Mouse (Mus musculus) hindbrain, postnatal 0 days (tissue): ENCODE data around the gene Rgp1. TPM values are rescaled to one million over a fixed set of nuclear protein-coding genes. Genes with fewer than 3 reads are reported as not detected.

Experiments
- ATAC-seq: fragments of 200-750 bp; cut with Nextera tagmentation; 2 replicates; pipeline ENCODE4 v1.8.0; 2017; ENCODE audit warnings: mild to moderate bottlenecking, moderate TSS enrichment, moderate library complexity
- DNase-seq: peaks from one replicate; pipeline ENCODE4 v3.0.0-alpha.2; 2015; ENCODE audit warnings: low spot score
- H3K27ac ChIP-seq: fragments of 300-500 bp; sonication (generic); 2 replicates; pipeline ENCODE4 v1.5.1; 2014; ENCODE audit warnings: mild to moderate bottlenecking
- H3K27me3 ChIP-seq: fragments of 300-500 bp; sonication (generic); 2 replicates; pipeline ENCODE4 v1.6.1; 2014; ENCODE audit warnings: low read length, mixed read lengths; ENCODE audit not compliant: insufficient read depth
- H3K36me3 ChIP-seq: fragments of 300-500 bp; sonication (generic); 2 replicates; pipeline ENCODE4 v1.6.1; 2014; ENCODE audit warnings: low read length, mixed read lengths; ENCODE audit not compliant: insufficient read depth
- H3K4me1 ChIP-seq: fragments of 300-500 bp; sonication (generic); 2 replicates; pipeline ENCODE4 v1.6.1; 2014; ENCODE audit warnings: antibody characterized with exemption, low read length, mixed read lengths; ENCODE audit not compliant: insufficient read depth
- H3K4me2 ChIP-seq: fragments of 300-500 bp; sonication (generic); 2 replicates; pipeline ENCODE4 v1.6.1; 2014; ENCODE audit warnings: low read depth, mild to moderate bottlenecking, low read length, moderate library complexity, mixed read lengths
- H3K4me3 ChIP-seq: fragments of 300-500 bp; sonication (generic); 2 replicates; pipeline ENCODE4 v1.5.1; 2014; ENCODE audit warnings: low read length
- H3K9ac ChIP-seq: fragments of 300-500 bp; sonication (generic); replicated peaks from 2 replicates; pipeline ENCODE4 v1.6.1; 2014; ENCODE audit warnings: mild to moderate bottlenecking, low read length, moderate library complexity, mixed read lengths
- H3K9me3 ChIP-seq: fragments of 300-500 bp; sonication (generic); 2 replicates; pipeline ENCODE4 v1.6.1; 2016; ENCODE audit warnings: low read length, mixed read lengths
- CTCF ChIP-seq: IDR thresholded peaks from 2 replicates; pipeline ENCODE4 v1.5.1; 2016; ENCODE audit warnings: antibody characterized with exemption, control low read depth, low read depth
- WGBS: fragments of 180-500 bp; shearing (Covaris S2); extraction: QIAGEN DNeasy Blood & Tissue Kit; methylation state at CpG from one replicate; pipeline ENCODE4 v1.1.7; 2014; 5-methylcytosine and 5-hydroxymethylcytosine counted together
- polyA plus RNA-seq: library from polyadenylated mRNA; unstranded; fragments of >200 nt; fragmentation: Nextera tagmentation; extraction: Ambion mirVana; gene quantifications from 2 replicates; pipeline ENCODE4 v1.2.1, GENCODE M21; 2015
- total RNA-seq: library from RNA; depleted of rRNA; stranded (reverse); fragments of >200 nt; gene quantifications from 2 replicates; pipeline ENCODE4 v1.2.3, GENCODE M21; 2014

Gene Rgp1
- total and polyA plus RNA-seq, 2 experiments from 2014 or later = 13.5 to 31.2 TPM

- H3K4me2 ChIP-seq = no peak overlapping the region
- WGBS = 91% methylated on average over 5 of the region's 5 CpGs
Observed at GRCm38 (mm10) chr4:43582241-43582640, 3.7 kb downstream of the Rgp1 start.

DNA sequence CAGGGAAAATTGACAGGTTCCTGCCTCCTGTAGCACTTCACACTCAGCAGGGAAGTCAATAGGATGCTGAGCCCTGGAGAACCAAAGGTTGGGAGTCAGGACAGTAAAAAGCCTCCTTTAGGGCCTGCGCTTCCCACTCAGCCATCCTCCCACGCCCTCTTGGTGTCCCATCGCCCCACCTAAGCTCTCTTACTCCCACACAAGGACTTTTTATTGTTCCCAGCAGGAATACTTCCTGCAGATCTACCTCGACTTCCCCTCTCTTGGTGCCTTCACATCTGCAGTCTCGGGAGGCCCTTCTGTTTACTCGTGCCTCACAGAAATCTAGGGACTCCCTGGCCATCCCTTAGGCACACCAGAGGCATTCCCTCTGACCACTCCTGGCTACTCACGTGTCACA lies 4.9 kb downstream of the Rgp1 start:
- no peak for TF ChIP-seq CTCF
- WGBS = 79% methylated on average over 7 of the region's 7 CpGs

More at GRCm38 (mm10) chr4:43582241-43582640, 3.7 kb downstream of the Rgp1 start:
- ATAC-seq = no peak
- H3K36me3 ChIP-seq = peaks cover 44% of the 10 kb centered on the region
- no peaks in the 10 kb centered on the region for H3K27me3 ChIP-seq
- H3K9me3 ChIP-seq = no peaks in the 10 kb centered on the region
- no peak overlapping the region for H3K4me3 ChIP-seq
- peaks cover 4% of the 10 kb centered on the region for H3K4me1 ChIP-seq
- DNase-seq = no peak
- H3K9ac ChIP-seq = no peak overlapping the region
- no peak overlapping the region for H3K27ac ChIP-seq
- TF ChIP-seq CTCF = no peak

GRCm38 (mm10) chr4:43584444-43585416 lies 6.2 kb downstream of the Rgp1 start, which contains the start of gene Msmp:
Msmp (minus strand) TSS chr4:43584494.
- H3K36me3 ChIP-seq = peaks cover 44% of the 10 kb centered on the region
- no peak within 1 kb of the TSS for H3K4me3 ChIP-seq
- H3K9me3 ChIP-seq = no peaks in the 10 kb centered on the region
- 66% methylated on average over 12 of the region's 12 CpGs for WGBS
- no peak for TF ChIP-seq CTCF
- peaks cover 2% of the 10 kb centered on the region for H3K4me1 ChIP-seq
- H3K9ac ChIP-seq = no peak within 1 kb of the TSS
- no peak within 1 kb of the TSS for H3K27ac ChIP-seq
- ATAC-seq (no peak), DNase-seq (no peak)
- H3K4me2 ChIP-seq = no peak within 1 kb of the TSS
- no peaks in the 10 kb centered on the region for H3K27me3 ChIP-seq

More for the DNA sequence above, 4.9 kb downstream of the Rgp1 start:
- Histone ChIP-seq H3K36me3 (peaks cover 44% of the 10 kb centered on the region), H3K4me2 (no peak overlapping the region), H3K4me1 (peaks cover 4% of the 10 kb centered on the region), H3K27ac (no peak overlapping the region), H3K9me3 (no peaks in the 10 kb centered on the region), H3K4me3 (no peak overlapping the region), H3K9ac (no peak overlapping the region), H3K27me3 (no peaks in the 10 kb centered on the region)
- no peak for ATAC-seq
- no peak for DNase-seq

GRCm38 (mm10) chr4:43585682-43586081 lies 7.2 kb downstream of the Rgp1 start:
- Histone ChIP-seq H3K27ac (no peak overlapping the region), H3K4me3 (no peak overlapping the region), H3K4me2 (no peak overlapping the region), H3K9ac (no peak overlapping the region), H3K4me1 (no peaks in the 10 kb centered on the region), H3K27me3 (no peaks in the 10 kb centered on the region), H3K36me3 (peaks cover 40% of the 10 kb centered on the region), H3K9me3 (no peaks in the 10 kb centered on the region)
- ATAC-seq (no peak), DNase-seq (no peak)
- 46% methylated on average over 10 of the region's 10 CpGs for WGBS
- no peak for TF ChIP-seq CTCF

DNA sequence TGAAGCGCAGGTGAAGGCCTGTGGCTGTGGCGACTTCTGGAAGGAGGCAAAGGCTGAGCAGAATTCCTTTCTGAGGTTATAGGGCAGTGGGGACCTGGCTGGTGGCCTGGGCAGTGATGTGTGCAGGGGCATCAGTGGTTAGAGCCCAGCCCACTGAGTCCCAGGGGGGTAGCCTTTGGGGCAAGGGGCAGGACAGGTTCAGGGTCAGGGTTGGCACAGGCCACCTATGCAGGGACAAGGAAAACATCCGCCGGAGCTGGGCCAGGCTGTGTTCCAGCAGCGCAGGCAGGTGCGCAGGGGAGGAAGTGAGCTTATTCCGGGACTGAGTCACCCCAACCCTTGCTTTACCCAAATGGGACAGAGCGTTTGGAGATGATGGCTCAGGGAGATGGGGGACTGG lies 7.9 kb downstream of the Rgp1 start:
- no peak for TF ChIP-seq CTCF
- DNase-seq = no peak
- Histone ChIP-seq H3K9me3 (no peaks in the 10 kb centered on the region), H3K27ac (no peak overlapping the region), H3K4me3 (no peak overlapping the region), H3K4me2 (no peak overlapping the region), H3K36me3 (peaks cover 33% of the 10 kb centered on the region), H3K9ac (no peak overlapping the region), H3K4me1 (no peaks in the 10 kb centered on the region), H3K27me3 (no peaks in the 10 kb centered on the region)
- ATAC-seq = no peak
- WGBS = 84% methylated on average over 8 of the region's 8 CpGs

DNA sequence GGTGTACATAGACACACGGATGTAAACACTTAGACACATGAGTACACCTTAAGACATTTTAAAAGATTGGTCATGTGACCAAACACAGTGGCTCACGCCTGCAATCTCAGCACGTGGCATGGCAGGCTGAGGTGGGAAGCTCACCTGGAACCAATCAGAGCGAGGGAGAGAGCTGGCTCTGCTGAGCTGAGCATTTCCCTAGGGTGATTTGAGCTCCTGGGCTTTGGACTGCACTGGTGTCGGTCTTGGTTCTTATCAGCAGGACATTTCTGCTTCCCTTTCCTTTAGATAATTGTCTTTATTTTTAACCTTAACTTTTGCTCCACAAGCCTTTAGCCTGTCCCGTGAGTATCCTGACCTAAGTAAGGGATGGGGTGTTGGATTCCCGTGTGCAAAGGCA lies 9.2 kb downstream of the Rgp1 start:
- WGBS = 62% methylated on average over 7 of the region's 7 CpGs
- ATAC-seq = no peak

DNA sequence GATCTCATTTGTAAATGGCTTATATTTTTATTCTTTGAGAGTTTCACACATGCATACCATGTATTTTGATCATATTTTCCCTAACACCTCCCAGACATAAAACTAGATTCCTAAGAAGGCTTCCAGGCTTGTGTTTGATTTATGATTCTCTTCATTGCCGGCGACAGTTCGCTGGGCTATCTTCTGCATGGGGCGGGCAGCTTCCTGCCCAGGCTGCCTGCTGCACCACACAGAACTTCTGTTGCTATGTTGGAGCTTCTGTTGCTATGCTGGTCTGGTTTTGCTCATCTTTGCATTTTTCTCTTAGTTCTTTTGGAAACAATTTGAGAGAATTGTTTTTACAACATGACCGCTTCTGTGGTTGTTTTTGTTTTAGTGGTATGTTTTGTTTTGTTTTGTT lies 13.0 kb downstream of the Rgp1 start:
- H3K4me2 ChIP-seq = no peak overlapping the region
- no peak overlapping the region for H3K27ac ChIP-seq
- H3K4me1 ChIP-seq = no peaks in the 10 kb centered on the region
- no peaks in the 10 kb centered on the region for H3K27me3 ChIP-seq
- no peak for TF ChIP-seq CTCF
- no peak for ATAC-seq
- H3K36me3 ChIP-seq = no peaks in the 10 kb centered on the region
- 78% methylated on average over 5 of the region's 5 CpGs for WGBS
- H3K4me3 ChIP-seq = no peak overlapping the region
- H3K9ac ChIP-seq = no peak overlapping the region
- DNase-seq = no peak
- H3K9me3 ChIP-seq = no peaks in the 10 kb centered on the region

More for the DNA sequence above, 9.2 kb downstream of the Rgp1 start:
- Histone ChIP-seq H3K27me3 (no peaks in the 10 kb centered on the region), H3K4me1 (no peaks in the 10 kb centered on the region), H3K4me2 (no peak overlapping the region), H3K9me3 (no peaks in the 10 kb centered on the region), H3K9ac (no peak overlapping the region), H3K36me3 (peaks cover 21% of the 10 kb centered on the region), H3K27ac (no peak overlapping the region), H3K4me3 (no peak overlapping the region)
- TF ChIP-seq CTCF = no peak
- no peak for DNase-seq
